Mouse (Mus musculus) neural tube, embryonic 12.5 days (tissue): ENCODE results near the gene Zp2. TPM values are rescaled to one million over a fixed set of nuclear protein-coding genes. Genes with fewer than 3 reads are reported as not detected.

ENCODE experiments used
- ATAC-seq: fragments of 200-750 bp; cut with Nextera tagmentation; 2 replicates; pipeline ENCODE4 v1.8.0; 2017; ENCODE audit warnings: low read depth, mild to moderate bottlenecking, moderate TSS enrichment, moderate library complexity; ENCODE audit not compliant: low FRiP score
- H3K27ac ChIP-seq: fragments of 300-500 bp; sonication (generic); 2 replicates; pipeline ENCODE4 v1.5.1; 2016
- H3K27me3 ChIP-seq: fragments of 300-500 bp; sonication (generic); replicated peaks from 2 replicates; pipeline ENCODE4 v1.6.1; 2016; ENCODE audit warnings: mild to moderate bottlenecking
- H3K36me3 ChIP-seq: fragments of 300-500 bp; sonication (generic); 2 replicates; pipeline ENCODE4 v1.6.1; 2016; ENCODE audit warnings: mild to moderate bottlenecking
- H3K4me1 ChIP-seq: fragments of 300-500 bp; sonication (generic); 2 replicates; pipeline ENCODE4 v1.6.1; 2016
- H3K4me2 ChIP-seq: fragments of 300-500 bp; sonication (generic); replicated peaks from 2 replicates; pipeline ENCODE4 v1.6.1; 2016; ENCODE audit warnings: mild to moderate bottlenecking
- H3K4me3 ChIP-seq: fragments of 300-500 bp; sonication (generic); 2 replicates; pipeline ENCODE4 v1.5.1; 2016
- H3K9ac ChIP-seq: fragments of 300-500 bp; sonication (generic); 2 replicates; pipeline ENCODE4 v1.6.1; 2016; ENCODE audit warnings: mild to moderate bottlenecking
- H3K9me3 ChIP-seq: fragments of 300-500 bp; sonication (generic); 2 replicates; pipeline ENCODE4 v1.6.1; 2016; ENCODE audit warnings: mild to moderate bottlenecking
- WGBS: fragments of 180-500 bp; shearing (Covaris S2); methylation state at CpG from one replicate; pipeline ENCODE4 v1.1.7; 2016; 5-methylcytosine and 5-hydroxymethylcytosine counted together
- polyA plus RNA-seq: library from polyadenylated mRNA; unstranded; fragments of >200 nt; fragmentation: Nextera tagmentation; extraction: Ambion mirVana; gene quantifications from 2 replicates; pipeline ENCODE4 v1.2.1, GENCODE M21; 2016

Zp2 gene
- polyA plus RNA-seq: not detected in 2 replicates

GRCm38 (mm10) chr7:120145191-120145590 is at the start of gene Zp2:
Zp2 (minus strand) TSS chr7:120145291.
- H3K9me3 ChIP-seq: no peaks in the 10 kb centered on the region
- ATAC-seq: no peak
- no peaks in the 10 kb centered on the region for H3K36me3 ChIP-seq
- no peaks in the 10 kb centered on the region for H3K4me1 ChIP-seq
- H3K9ac ChIP-seq: no peak within 1 kb of the TSS
- no peaks in the 10 kb centered on the region for H3K27me3 ChIP-seq
- no peak within 1 kb of the TSS for H3K27ac ChIP-seq
- WGBS: 81% methylated on average over 9 of the region's 9 CpGs
- H3K4me2 ChIP-seq: no peak within 1 kb of the TSS
- no peak within 1 kb of the TSS for H3K4me3 ChIP-seq

- Histone ChIP-seq H3K4me1 (no peaks in the 10 kb centered on the region), H3K27me3 (no peaks in the 10 kb centered on the region), H3K4me3 (no peak overlapping the region), H3K27ac (no peak overlapping the region), H3K4me2 (no peak overlapping the region), H3K9ac (no peak overlapping the region), H3K9me3 (no peaks in the 10 kb centered on the region), H3K36me3 (no peaks in the 10 kb centered on the region)
- ATAC-seq: no peak
- WGBS: 82% methylated on average over 6 of the region's 6 CpGs
Observed at GRCm38 (mm10) chr7:120192816-120193215, 47.7 kb upstream of the Zp2 start.

GRCm38 (mm10) chr7:120192207-120192606 is 47.1 kb upstream of the Zp2 start:
- Histone ChIP-seq H3K9me3 (no peaks in the 10 kb centered on the region), H3K4me2 (no peak overlapping the region), H3K4me3 (no peak overlapping the region), H3K4me1 (no peaks in the 10 kb centered on the region), H3K27ac (no peak overlapping the region), H3K36me3 (no peaks in the 10 kb centered on the region), H3K9ac (no peak overlapping the region), H3K27me3 (no peaks in the 10 kb centered on the region)
- ATAC-seq: no peak
- 76% methylated on average over 3 of the region's 3 CpGs for WGBS

GRCm38 (mm10) chr7:120190150-120190665 is 45.1 kb upstream of the Zp2 start:
- Histone ChIP-seq H3K4me3 (no peak overlapping the region), H3K27ac (no peak overlapping the region), H3K27me3 (no peaks in the 10 kb centered on the region), H3K4me2 (no peak overlapping the region), H3K4me1 (no peaks in the 10 kb centered on the region), H3K36me3 (no peaks in the 10 kb centered on the region), H3K9ac (no peak overlapping the region), H3K9me3 (no peaks in the 10 kb centered on the region)
- no peak for ATAC-seq
- WGBS: 72% methylated on average over 8 of the region's 8 CpGs

GRCm38 (mm10) chr7:120189369-120190149 is 44.5 kb upstream of the Zp2 start:
- H3K9ac ChIP-seq: no peak overlapping the region
- no peaks in the 10 kb centered on the region for H3K36me3 ChIP-seq
- H3K27me3 ChIP-seq: no peaks in the 10 kb centered on the region
- no peak overlapping the region for H3K4me3 ChIP-seq
- H3K4me1 ChIP-seq: no peaks in the 10 kb centered on the region
- no peaks in the 10 kb centered on the region for H3K9me3 ChIP-seq
- WGBS: 77% methylated on average over 8 of the region's 8 CpGs
- H3K27ac ChIP-seq: no peak overlapping the region
- no peak for ATAC-seq
- H3K4me2 ChIP-seq: no peak overlapping the region

- ATAC-seq: no peak
- 89% methylated on average over 5 of the region's 5 CpGs for WGBS
- no peak overlapping the region for H3K27ac ChIP-seq
Observed at GRCm38 (mm10) chr7:120188946-120189345, 43.9 kb upstream of the Zp2 start.

GRCm38 (mm10) chr7:120182891-120183290 is 37.8 kb upstream of the Zp2 start:
- Histone ChIP-seq H3K9ac (no peak overlapping the region), H3K4me2 (no peak overlapping the region), H3K9me3 (no peaks in the 10 kb centered on the region), H3K27ac (no peak overlapping the region), H3K4me3 (no peak overlapping the region), H3K36me3 (no peaks in the 10 kb centered on the region), H3K4me1 (0 out of 2 replicates have a peak, but pooled peaks cover 2% of the 10 kb centered on the region), H3K27me3 (no peaks in the 10 kb centered on the region)
- ATAC-seq: no peak

More at GRCm38 (mm10) chr7:120188946-120189345, 43.9 kb upstream of the Zp2 start:
- H3K4me3 ChIP-seq: no peak overlapping the region
- no peaks in the 10 kb centered on the region for H3K4me1 ChIP-seq
- H3K9me3 ChIP-seq: no peaks in the 10 kb centered on the region
- H3K9ac ChIP-seq: no peak overlapping the region
- H3K36me3 ChIP-seq: no peaks in the 10 kb centered on the region
- no peaks in the 10 kb centered on the region for H3K27me3 ChIP-seq
- H3K4me2 ChIP-seq: no peak overlapping the region

- no peaks in the 10 kb centered on the region for H3K9me3 ChIP-seq
- H3K27me3 ChIP-seq: no peaks in the 10 kb centered on the region
- ATAC-seq: no peak
- H3K36me3 ChIP-seq: no peaks in the 10 kb centered on the region
- WGBS: 94% methylated on average over 4 of the region's 4 CpGs
- H3K9ac ChIP-seq: no peak overlapping the region
- H3K27ac ChIP-seq: no peak overlapping the region
- H3K4me2 ChIP-seq: no peak overlapping the region
- no peak overlapping the region for H3K4me3 ChIP-seq
- H3K4me1 ChIP-seq: 0 out of 2 replicates have a peak, but pooled peaks cover 2% of the 10 kb centered on the region
Observed at GRCm38 (mm10) chr7:120181401-120182230, 36.5 kb upstream of the Zp2 start.

- H3K27ac ChIP-seq: no peak overlapping the region
- no peak overlapping the region for H3K9ac ChIP-seq
- H3K27me3 ChIP-seq: no peaks in the 10 kb centered on the region
- no peak for ATAC-seq
- 0 out of 2 replicates have a peak, but pooled peaks cover 2% of the 10 kb centered on the region for H3K4me1 ChIP-seq
- H3K9me3 ChIP-seq: no peaks in the 10 kb centered on the region
- no peak overlapping the region for H3K4me3 ChIP-seq
- no peaks in the 10 kb centered on the region for H3K36me3 ChIP-seq
- H3K4me2 ChIP-seq: no peak overlapping the region
- WGBS: 87% methylated on average over 5 of the region's 5 CpGs
Observed at GRCm38 (mm10) chr7:120180547-120180946, 35.5 kb upstream of the Zp2 start.

GRCm38 (mm10) chr7:120178935-120179334 is 33.8 kb upstream of the Zp2 start:
- no peak overlapping the region for H3K27ac ChIP-seq
- H3K9me3 ChIP-seq: no peaks in the 10 kb centered on the region
- 29% methylated on average over 2 of the region's 2 CpGs for WGBS
- no peak overlapping the region for H3K9ac ChIP-seq
- H3K4me3 ChIP-seq: no peak overlapping the region
- no peak for ATAC-seq
- no peaks in the 10 kb centered on the region for H3K36me3 ChIP-seq
- H3K4me1 ChIP-seq: 0 out of 2 replicates have a peak, but pooled peaks cover 2% of the 10 kb centered on the region
- no peak overlapping the region for H3K4me2 ChIP-seq
- no peaks in the 10 kb centered on the region for H3K27me3 ChIP-seq

- Histone ChIP-seq H3K4me2 (no peak overlapping the region), H3K27me3 (no peaks in the 10 kb centered on the region), H3K27ac (no peak overlapping the region), H3K9me3 (no peaks in the 10 kb centered on the region), H3K4me3 (no peak overlapping the region), H3K4me1 (0 out of 2 replicates have a peak, but pooled peaks cover 2% of the 10 kb centered on the region), H3K9ac (no peak overlapping the region), H3K36me3 (no peaks in the 10 kb centered on the region)
- 89% methylated on average over 3 of the region's 3 CpGs for WGBS
- no peak for ATAC-seq
Observed at GRCm38 (mm10) chr7:120177611-120178010, 32.5 kb upstream of the Zp2 start.
